Mouse (Mus musculus): ENCODE measurements around the gene Rap1gap2. TPM values are rescaled to one million over a fixed set of nuclear protein-coding genes. Genes with fewer than 3 reads are reported as not detected.

Rap1gap2 gene
- polyA plus RNA-seq, 1 experiment from 2014 or later = 6.6 TPM

GRCm38 (mm10) chr11:74468195-74468594, 142.5 kb downstream of the Rap1gap2 start:
- H3K9me3 ChIP-seq (replicated peaks; ENCODE audit: control insufficient read depth, low read length) = no peaks in the 10 kb centered on the region
- H3K36me3 ChIP-seq (ENCODE audit: control insufficient read depth, insufficient read depth, low read length) = no peaks in the 10 kb centered on the region
- H3K4me3 ChIP-seq (ENCODE audit: low read depth, low read length) = no peak overlapping the region
- peak overlapping the region; percentile 22; the same call in 1 of the 2 replicates for H3K27ac ChIP-seq (ENCODE audit: low read depth, low read length)
- H3K4me1 ChIP-seq (ENCODE audit: control insufficient read depth, insufficient read depth, low read length) = peaks cover 18% of the 10 kb centered on the region
- H3K4me2 ChIP-seq = peak overlapping the region; percentile 35
- H3K27me3 ChIP-seq (ENCODE audit: control insufficient read depth, insufficient read depth, low read length) = no peaks in the 10 kb centered on the region
- no peak overlapping the region for H3K9ac ChIP-seq (ENCODE audit: low read depth, low read length)
- 0 out of 2 replicates have a peak, but pooled peaks have one; percentile 27 for ATAC-seq (replicated peaks; ENCODE audit: insufficient number of reproducible peaks, low FRiP score, low TSS enrichment)
- WGBS (ENCODE audit: insufficient replicate concordance) = 13% methylated on average over 6 of the region's 6 CpGs

- Histone ChIP-seq H3K9me3 (replicated peaks; ENCODE audit: control insufficient read depth, low read length) (no peaks in the 10 kb centered on the region), H3K4me2 (no peak overlapping the region), H3K4me1 (ENCODE audit: control insufficient read depth, insufficient read depth, low read length) (peaks cover 25% of the 10 kb centered on the region), H3K27ac (ENCODE audit: low read depth, low read length) (no peak overlapping the region), H3K36me3 (ENCODE audit: control insufficient read depth, insufficient read depth, low read length) (no peaks in the 10 kb centered on the region), H3K27me3 (ENCODE audit: control insufficient read depth, insufficient read depth, low read length) (no peaks in the 10 kb centered on the region), H3K9ac (ENCODE audit: low read depth, low read length) (no peak overlapping the region), H3K4me3 (ENCODE audit: low read depth, low read length) (no peak overlapping the region)
- no peak for ATAC-seq (replicated peaks; ENCODE audit: insufficient number of reproducible peaks, low FRiP score, low TSS enrichment)
- 42% methylated on average over 7 of the region's 7 CpGs for WGBS (ENCODE audit: insufficient replicate concordance)
Measured at GRCm38 (mm10) chr11:74465712-74466111, 145.0 kb downstream of the Rap1gap2 start.

DNA sequence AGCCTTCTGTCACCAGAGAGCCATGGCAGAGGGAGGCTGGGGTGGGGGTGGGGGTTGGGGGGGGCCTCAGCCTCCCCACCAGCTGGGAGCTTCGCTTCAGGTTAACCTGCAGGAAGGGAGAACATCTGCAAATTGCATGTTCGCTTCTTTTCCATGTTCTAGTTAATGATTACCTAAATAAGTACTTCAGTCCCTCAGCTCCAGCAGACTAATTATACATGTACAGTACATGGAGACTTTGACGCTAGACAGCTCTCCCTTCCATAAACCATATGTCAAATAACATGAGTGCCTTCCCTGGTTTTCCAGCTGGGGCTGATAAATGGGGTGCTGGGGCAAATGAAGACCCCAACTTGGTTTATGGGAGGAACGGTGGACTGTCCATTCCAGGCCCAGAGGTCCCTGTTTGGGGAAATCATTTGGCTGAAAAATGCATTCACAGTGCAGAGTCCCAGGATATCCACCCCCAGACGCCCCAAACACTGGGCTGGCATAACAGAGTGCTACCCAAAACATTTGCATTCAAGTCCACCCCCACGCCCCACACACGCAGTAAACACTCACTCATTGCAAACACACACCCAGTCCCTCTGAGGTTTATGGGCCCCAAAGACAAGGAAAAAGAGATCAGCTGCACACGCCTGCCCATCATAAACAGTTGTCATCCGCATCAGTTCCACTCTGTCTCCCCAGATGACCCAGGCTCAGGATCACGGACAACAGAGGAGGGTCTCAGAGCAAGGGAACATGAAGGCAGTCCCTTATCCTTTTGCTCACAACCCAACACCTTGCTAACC, 146.3 kb downstream of the Rap1gap2 start:
- H3K27me3 ChIP-seq (ENCODE audit: control insufficient read depth, insufficient read depth, low read length) = no peaks in the 10 kb centered on the region
- H3K9ac ChIP-seq (ENCODE audit: low read depth, low read length) = no peak overlapping the region
- WGBS (ENCODE audit: insufficient replicate concordance) = 75% methylated on average over 10 of the region's 10 CpGs
- H3K36me3 ChIP-seq (ENCODE audit: control insufficient read depth, insufficient read depth, low read length) = no peaks in the 10 kb centered on the region
- no peak overlapping the region for H3K4me2 ChIP-seq
- ATAC-seq (replicated peaks; ENCODE audit: insufficient number of reproducible peaks, low FRiP score, low TSS enrichment) = no peak
- H3K9me3 ChIP-seq (replicated peaks; ENCODE audit: control insufficient read depth, low read length) = no peaks in the 10 kb centered on the region
- peaks cover 29% of the 10 kb centered on the region for H3K4me1 ChIP-seq (ENCODE audit: control insufficient read depth, insufficient read depth, low read length)
- no peak overlapping the region for H3K27ac ChIP-seq (ENCODE audit: low read depth, low read length)
- H3K4me3 ChIP-seq (ENCODE audit: low read depth, low read length) = no peak overlapping the region

DNA sequence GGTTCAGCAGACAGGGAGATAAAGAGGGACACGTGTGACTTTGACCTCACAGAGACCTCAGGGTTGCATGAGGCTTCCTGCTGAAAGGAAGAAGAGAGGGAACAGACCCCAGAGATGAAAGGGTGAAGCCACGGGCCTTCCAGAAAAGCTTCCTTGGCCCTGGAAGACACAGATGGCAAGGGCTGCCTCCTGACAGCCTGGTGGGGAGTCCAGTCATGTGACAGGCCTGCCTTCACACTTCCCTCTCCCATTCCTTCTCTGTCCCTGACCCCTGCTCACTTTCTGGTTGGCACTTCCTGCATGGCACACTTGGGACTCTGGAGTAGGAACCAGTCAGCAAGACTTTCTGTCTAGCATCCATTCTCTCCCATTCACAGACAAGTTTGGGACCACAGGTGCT, 148.1 kb downstream of the Rap1gap2 start:
- Histone ChIP-seq H3K4me3 (ENCODE audit: low read depth, low read length) (no peak overlapping the region), H3K4me2 (no peak overlapping the region), H3K27me3 (ENCODE audit: control insufficient read depth, insufficient read depth, low read length) (no peaks in the 10 kb centered on the region), H3K4me1 (ENCODE audit: control insufficient read depth, insufficient read depth, low read length) (peaks cover 23% of the 10 kb centered on the region), H3K9me3 (replicated peaks; ENCODE audit: control insufficient read depth, low read length) (no peaks in the 10 kb centered on the region), H3K9ac (ENCODE audit: low read depth, low read length) (no peak overlapping the region), H3K27ac (ENCODE audit: low read depth, low read length) (no peak overlapping the region), H3K36me3 (ENCODE audit: control insufficient read depth, insufficient read depth, low read length) (no peaks in the 10 kb centered on the region)
- no peak for ATAC-seq (replicated peaks; ENCODE audit: insufficient number of reproducible peaks, low FRiP score, low TSS enrichment)
- 8% methylated on average over 2 of the region's 2 CpGs for WGBS (ENCODE audit: insufficient replicate concordance)

GRCm38 (mm10) chr11:74459651-74460050, 151.1 kb downstream of the Rap1gap2 start:
- H3K9ac ChIP-seq (ENCODE audit: low read depth, low read length) = no peak overlapping the region
- H3K4me2 ChIP-seq = no peak overlapping the region
- no peak overlapping the region for H3K27ac ChIP-seq (ENCODE audit: low read depth, low read length)
- no peak overlapping the region for H3K4me3 ChIP-seq (ENCODE audit: low read depth, low read length)
- no peaks in the 10 kb centered on the region for H3K9me3 ChIP-seq (replicated peaks; ENCODE audit: control insufficient read depth, low read length)
- ATAC-seq (replicated peaks; ENCODE audit: insufficient number of reproducible peaks, low FRiP score, low TSS enrichment) = no peak
- H3K27me3 ChIP-seq (ENCODE audit: control insufficient read depth, insufficient read depth, low read length) = no peaks in the 10 kb centered on the region
- peaks cover 19% of the 10 kb centered on the region for H3K4me1 ChIP-seq (ENCODE audit: control insufficient read depth, insufficient read depth, low read length)
- no peaks in the 10 kb centered on the region for H3K36me3 ChIP-seq (ENCODE audit: control insufficient read depth, insufficient read depth, low read length)
- WGBS (ENCODE audit: insufficient replicate concordance) = 84% methylated on average over 8 of the region's 8 CpGs

DNA sequence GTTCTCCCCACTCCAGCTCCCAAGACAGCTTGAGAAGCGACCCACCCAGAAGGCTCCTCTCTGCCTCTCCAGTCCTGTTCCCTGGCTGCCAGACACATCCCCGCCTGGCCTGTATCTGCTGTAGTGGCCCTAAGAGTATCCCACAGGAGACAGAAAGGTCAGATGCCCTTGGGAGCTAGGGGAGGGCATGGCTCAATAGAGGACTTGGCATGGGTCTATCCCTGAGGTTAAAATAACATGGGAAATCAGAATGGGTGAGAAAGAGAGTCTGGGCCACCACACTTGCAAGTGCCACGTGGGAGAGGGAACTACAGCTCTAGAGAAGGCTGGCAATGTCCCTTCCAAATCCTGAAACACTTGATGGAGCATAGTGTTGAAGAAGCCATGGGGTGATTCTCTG, 152.3 kb downstream of the Rap1gap2 start:
- WGBS (ENCODE audit: insufficient replicate concordance) = 64% methylated on average over 3 of the region's 3 CpGs
- H3K4me2 ChIP-seq = no peak overlapping the region
- H3K27ac ChIP-seq (ENCODE audit: low read depth, low read length) = no peak overlapping the region
- no peaks in the 10 kb centered on the region for H3K27me3 ChIP-seq (ENCODE audit: control insufficient read depth, insufficient read depth, low read length)
- no peak for ATAC-seq (replicated peaks; ENCODE audit: insufficient number of reproducible peaks, low FRiP score, low TSS enrichment)
- H3K9ac ChIP-seq (ENCODE audit: low read depth, low read length) = no peak overlapping the region
- H3K36me3 ChIP-seq (ENCODE audit: control insufficient read depth, insufficient read depth, low read length) = no peaks in the 10 kb centered on the region
- H3K4me1 ChIP-seq (ENCODE audit: control insufficient read depth, insufficient read depth, low read length) = peaks cover 19% of the 10 kb centered on the region
- no peaks in the 10 kb centered on the region for H3K9me3 ChIP-seq (replicated peaks; ENCODE audit: control insufficient read depth, low read length)
- no peak overlapping the region for H3K4me3 ChIP-seq (ENCODE audit: low read depth, low read length)

DNA sequence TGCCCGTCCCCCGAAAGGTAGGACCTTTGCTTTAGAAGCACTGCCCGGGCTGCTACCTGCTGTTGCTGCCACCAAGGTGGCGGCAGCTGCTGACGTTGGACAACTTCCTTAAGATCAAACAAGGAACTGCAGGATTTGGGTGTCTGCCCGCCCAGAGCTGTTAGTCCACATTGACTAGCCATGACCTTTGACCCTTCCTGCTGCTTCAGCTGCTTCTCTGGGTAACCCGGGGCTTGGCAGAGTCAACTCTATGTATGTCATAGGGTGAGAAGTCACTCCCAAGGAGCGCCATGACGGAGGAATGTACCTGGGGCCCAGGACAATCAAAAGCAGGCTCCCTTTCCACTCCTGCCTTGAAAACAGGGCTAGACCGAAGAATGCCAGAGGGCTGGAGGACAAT, 153.5 kb downstream of the Rap1gap2 start:
- Histone ChIP-seq H3K4me1 (ENCODE audit: control insufficient read depth, insufficient read depth, low read length) (peaks cover 13% of the 10 kb centered on the region), H3K4me2 (no peak overlapping the region), H3K9ac (ENCODE audit: low read depth, low read length) (no peak overlapping the region), H3K9me3 (replicated peaks; ENCODE audit: control insufficient read depth, low read length) (no peaks in the 10 kb centered on the region), H3K27ac (ENCODE audit: low read depth, low read length) (no peak overlapping the region), H3K36me3 (ENCODE audit: control insufficient read depth, insufficient read depth, low read length) (no peaks in the 10 kb centered on the region), H3K27me3 (ENCODE audit: control insufficient read depth, insufficient read depth, low read length) (no peaks in the 10 kb centered on the region), H3K4me3 (ENCODE audit: low read depth, low read length) (no peak overlapping the region)
- ATAC-seq (replicated peaks; ENCODE audit: insufficient number of reproducible peaks, low FRiP score, low TSS enrichment) = no peak
- 71% methylated on average over 10 of the region's 10 CpGs for WGBS (ENCODE audit: insufficient replicate concordance)

GRCm38 (mm10) chr11:74448556-74448955, 162.2 kb downstream of the Rap1gap2 start:
- whole genome bisulfite sequencing (ENCODE audit: insufficient replicate concordance) = 50% methylated on average over 4 of the region's 4 CpGs
- ATAC-seq (replicated peaks; ENCODE audit: insufficient number of reproducible peaks, low FRiP score, low TSS enrichment) = no peak
- peak overlapping the region; percentile 58 for H3K27ac ChIP-seq (ENCODE audit: low read depth, low read length)
- no peaks in the 10 kb centered on the region for H3K27me3 ChIP-seq (ENCODE audit: control insufficient read depth, insufficient read depth, low read length)
- no peak overlapping the region for H3K4me2 ChIP-seq
- peaks cover 3% of the 10 kb centered on the region; the same call in 1 of the 2 replicates for H3K9me3 ChIP-seq (replicated peaks; ENCODE audit: control insufficient read depth, low read length)
- no peaks in the 10 kb centered on the region for H3K36me3 ChIP-seq (ENCODE audit: control insufficient read depth, insufficient read depth, low read length)
- no peak overlapping the region for H3K4me3 ChIP-seq (ENCODE audit: low read depth, low read length)
- no peak overlapping the region for H3K9ac ChIP-seq (ENCODE audit: low read depth, low read length)
- H3K4me1 ChIP-seq (ENCODE audit: control insufficient read depth, insufficient read depth, low read length) = no peaks in the 10 kb centered on the region; the same call in 1 of the 2 replicates

- Histone ChIP-seq H3K9me3 (replicated peaks; ENCODE audit: control insufficient read depth, low read length) (peaks cover 3% of the 10 kb centered on the region; the same call in 1 of the 2 replicates), H3K27ac (ENCODE audit: low read depth, low read length) (no peak overlapping the region; the same call in 1 of the 2 replicates), H3K4me2 (no peak overlapping the region), H3K36me3 (ENCODE audit: control insufficient read depth, insufficient read depth, low read length) (no peaks in the 10 kb centered on the region), H3K4me1 (ENCODE audit: control insufficient read depth, insufficient read depth, low read length) (no peaks in the 10 kb centered on the region; the same call in 1 of the 2 replicates), H3K9ac (ENCODE audit: low read depth, low read length) (no peak overlapping the region), H3K4me3 (ENCODE audit: low read depth, low read length) (no peak overlapping the region), H3K27me3 (ENCODE audit: control insufficient read depth, insufficient read depth, low read length) (no peaks in the 10 kb centered on the region)
- WGBS (ENCODE audit: insufficient replicate concordance) = 78% methylated on average over 6 of the region's 6 CpGs
- ATAC-seq (replicated peaks; ENCODE audit: insufficient number of reproducible peaks, low FRiP score, low TSS enrichment) = no peak
Measured at GRCm38 (mm10) chr11:74447991-74448403, 162.7 kb downstream of the Rap1gap2 start.

Data from heart, embryonic 11.5 days (tissue).